Mouse (Mus musculus): Measurements from ENCODE around the gene Insyn1.

Insyn1 gene

DNA sequence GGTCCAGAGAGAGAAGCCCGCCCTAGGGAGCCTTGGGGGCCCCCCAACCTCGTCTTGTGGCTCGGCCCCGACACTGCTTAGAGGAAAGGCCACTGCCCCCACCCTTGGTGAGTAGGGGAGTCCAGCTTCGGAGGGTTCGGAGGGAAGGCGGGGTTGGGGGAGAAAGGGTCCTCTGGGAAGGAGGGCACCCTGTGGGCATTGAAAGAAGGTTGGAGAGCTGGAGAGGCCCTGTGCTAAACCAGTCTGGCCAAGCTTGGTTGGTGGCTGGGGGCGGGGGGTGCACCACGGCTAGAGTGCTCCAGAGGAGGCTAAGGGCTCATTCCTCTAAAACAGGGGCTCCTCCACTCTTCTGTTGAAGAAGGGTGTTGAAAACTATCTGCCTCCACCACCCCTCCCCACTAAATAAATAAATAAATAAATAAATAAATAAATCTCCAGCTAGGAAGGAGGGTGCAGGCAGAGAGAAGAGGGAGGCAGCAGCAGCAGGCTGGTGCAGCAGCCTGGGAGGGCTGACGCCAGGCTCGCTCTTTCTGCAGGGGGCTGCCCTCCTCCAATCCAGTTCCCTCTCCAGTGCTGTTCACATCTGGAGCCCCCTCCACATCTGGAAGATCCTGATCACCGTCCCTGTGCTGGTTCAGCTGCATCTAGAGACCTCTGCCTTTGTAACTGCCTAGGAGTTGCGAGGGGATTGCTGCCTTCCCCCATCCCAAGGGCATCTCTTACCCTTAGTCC, 896 bp downstream of the Insyn1 start:
- no peak for DNase-seq

DNA sequence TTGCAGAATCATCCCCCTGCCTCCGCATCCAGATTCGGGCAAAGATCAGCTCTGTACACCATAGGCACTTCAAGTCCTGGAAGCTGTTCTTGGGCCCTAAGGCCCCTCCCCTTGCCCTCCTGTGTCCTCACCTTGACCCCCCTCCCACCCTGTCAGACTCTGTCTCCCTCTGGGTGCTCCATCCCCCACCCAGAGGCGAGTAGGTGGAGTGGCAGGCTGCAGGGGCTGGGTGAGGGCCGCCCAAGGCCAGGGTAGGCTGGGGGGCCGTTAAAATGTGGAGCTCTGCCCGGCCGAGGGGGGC, 1.4 kb downstream of the Insyn1 start:
- no peak for DNase-seq

DNA sequence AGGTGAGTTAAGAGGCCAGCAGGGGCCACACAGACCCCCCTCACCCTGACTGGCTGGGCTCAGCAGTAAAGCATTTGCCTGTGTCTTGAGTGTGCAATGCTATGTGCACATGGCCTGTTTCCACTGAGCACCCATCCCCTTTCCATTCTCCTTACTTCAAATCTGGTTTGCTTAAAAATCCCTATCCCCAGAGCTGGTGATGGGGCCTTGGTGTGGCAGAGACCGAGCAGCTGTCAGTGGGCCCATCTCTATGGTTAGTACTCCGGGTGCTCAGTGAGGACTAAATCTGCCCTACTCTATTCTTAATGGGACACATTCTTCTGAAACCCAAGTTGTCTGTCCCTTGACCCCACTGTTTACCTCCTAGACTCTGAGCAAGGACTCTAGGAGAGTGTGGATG, 2.0 kb downstream of the Insyn1 start:
- no peak for DNase-seq

DNA sequence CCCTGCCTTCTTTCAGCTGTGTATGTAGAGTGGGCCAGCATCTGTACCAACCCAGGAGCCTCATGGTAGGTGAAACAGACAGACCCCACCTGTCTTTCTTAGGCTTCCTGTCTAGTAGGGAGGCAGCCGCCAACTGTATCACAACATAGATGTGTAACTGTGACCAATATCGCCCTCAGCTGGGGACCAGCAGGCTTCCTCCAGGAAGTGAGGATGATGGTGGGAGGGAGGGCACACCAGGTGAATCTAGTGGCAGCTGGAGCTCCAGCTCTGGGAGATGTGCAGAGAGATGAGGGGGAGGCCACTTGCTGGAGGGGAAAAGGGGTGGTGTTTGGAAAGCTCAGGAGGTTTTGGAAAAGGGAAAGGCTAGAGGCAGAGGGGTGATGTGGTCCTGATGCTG, 6.6 kb downstream of the Insyn1 start:
- no peak for DNase-seq

DNA sequence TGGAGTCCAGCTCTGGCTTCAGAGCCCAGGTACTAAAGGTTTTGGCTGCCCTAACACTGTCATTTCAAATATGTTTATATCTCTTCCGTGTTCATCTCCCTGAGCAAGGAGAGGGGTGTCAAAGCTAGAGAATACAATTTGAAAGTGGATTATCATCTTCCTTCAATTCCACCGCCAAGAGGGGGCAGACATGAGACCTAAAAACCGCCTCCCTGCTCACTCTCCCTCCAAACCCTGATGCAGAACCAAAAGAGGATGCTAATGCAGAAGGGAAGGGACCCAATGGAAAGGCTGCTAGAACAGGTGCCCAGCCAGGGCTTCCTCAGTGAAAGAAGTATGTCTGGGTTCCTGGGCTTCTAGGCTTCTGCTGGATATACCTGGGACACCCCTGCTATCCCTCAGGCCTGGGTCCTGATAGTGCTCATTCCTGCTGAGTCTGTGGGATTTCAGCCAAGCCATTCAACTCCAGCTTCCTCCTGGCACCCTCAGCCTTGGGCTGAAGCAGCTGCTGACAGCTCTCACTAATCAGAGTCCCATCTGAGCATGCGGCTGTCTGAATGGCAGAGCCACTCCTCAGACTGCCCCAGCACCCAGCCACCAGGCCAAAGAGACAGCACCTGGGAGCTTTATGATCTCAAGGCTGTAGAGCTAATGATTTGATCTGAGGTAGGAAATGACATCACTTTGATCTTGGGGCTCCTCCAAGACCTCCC, 8.2 kb downstream of the Insyn1 start:
- DNase-seq, result no peak

DNA sequence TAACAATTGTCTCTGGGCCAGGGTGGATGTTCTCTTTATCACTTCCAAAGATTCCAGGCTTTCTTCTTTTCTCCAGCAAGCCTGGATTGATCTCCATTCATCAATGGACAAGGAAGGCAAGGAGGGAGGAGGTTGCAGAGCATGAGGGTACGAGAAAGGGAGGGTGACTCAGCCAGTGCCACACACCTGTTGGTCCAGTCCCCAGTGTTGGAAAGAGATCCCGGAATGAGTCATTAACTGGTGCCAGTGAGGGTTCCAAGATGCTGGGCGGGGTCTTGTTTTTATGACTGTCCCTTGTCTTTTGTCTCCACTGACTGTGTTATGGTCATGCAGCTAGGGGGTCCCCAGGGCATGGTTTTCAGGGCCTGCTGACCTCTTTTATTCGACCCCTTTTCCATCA, 9.5 kb downstream of the Insyn1 start:
- DNase-seq, result no peak

DNA sequence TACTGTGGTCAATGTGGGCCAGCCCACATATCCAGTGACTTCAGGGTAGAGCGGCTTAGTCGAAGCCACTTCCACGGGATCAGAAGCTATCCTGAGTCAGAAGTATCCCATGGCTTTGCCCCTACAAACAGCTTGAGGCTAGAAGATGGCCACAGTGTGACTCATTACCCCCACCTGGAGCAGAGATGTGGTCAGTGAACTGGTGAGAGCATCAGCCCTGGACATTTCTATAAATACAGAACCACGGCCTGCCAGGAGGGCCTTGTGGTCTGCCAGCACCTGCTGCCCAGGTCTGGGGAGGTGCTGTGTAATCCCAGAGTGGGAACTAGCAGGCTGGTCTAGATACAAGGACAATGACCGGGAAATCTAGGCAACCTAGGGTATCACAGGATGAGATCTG, 12.5 kb downstream of the Insyn1 start:
- DNase-seq, result no peak

DNA sequence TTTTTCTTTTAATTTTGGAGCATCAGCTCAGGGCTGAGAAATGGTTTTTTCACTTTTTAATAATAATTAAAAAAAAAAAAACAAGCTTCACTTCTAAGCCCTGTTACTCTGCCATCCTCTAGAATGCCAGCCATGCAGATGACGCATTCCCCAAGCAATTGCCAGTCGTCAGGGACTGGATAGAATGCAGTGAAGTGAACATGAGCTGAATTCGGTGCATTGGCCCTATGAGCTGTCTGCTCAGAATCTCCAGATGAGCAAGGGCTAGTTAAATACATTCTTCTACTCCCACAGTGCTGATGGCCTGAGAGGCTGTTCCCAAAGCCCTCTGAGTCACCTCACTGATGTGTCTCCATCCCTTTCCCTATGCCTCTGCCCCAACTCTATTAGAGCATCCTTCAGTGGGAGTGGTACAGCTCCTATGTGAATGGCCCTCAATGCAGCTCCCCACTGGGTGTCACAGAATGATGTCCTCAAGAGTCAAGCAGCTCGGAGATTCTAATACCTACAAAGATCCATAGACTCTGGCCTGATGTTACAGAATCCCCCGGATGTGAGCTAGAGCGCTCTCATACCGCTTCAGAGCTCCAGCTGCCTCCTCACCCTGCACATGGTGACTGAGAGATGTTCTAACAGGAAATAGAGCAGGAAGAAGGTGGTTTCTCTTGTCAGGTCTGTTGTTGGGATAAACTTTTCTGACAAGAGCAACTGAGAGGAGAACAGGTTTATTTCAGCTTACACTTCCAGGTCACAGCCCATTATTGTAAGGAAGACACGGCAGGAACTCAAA, 19.0 kb downstream of the Insyn1 start:
- DNase-seq, result no peak

DNA sequence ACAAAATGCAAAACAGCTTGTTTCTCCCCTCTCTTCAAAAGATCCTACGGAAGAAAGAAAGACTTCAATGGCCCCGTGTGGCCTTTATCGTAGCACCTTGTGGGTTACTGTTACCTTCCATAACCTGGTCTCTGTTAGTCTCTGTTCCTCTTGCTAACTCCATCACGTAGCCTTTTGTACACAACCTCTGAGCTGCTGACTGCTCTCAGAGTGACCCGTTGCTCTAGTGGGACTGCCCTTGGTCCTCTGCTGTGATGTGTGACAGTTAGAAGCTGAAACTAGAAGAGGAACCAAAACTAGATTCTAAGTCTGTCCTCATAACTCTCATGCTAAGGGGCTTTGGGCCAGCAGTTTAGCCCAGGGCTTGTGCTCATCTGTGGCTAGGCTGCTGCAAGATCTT, 22.0 kb downstream of the Insyn1 start:
- no peak for DNase-seq

DNA sequence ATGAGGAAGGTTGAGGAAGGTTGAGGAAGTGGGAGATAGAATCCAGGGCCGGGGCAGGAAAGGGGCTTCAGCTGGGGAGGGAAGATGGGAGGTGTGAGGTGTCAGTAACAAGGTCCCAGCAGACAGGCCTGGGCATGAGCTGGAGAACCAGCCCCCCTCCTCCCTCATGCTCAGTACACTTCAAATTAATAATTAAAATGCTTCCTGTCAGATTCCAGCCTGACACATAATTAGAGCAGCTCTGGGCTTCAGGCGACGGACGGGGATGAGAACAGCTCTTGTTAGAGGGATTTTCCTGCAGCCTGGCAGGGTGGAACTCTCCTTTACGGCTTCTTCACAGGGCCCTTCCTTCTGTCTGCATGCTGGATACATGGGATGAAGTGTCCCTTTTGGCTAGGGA, 25.3 kb downstream of the Insyn1 start:
- no peak for DNase-seq

DNA sequence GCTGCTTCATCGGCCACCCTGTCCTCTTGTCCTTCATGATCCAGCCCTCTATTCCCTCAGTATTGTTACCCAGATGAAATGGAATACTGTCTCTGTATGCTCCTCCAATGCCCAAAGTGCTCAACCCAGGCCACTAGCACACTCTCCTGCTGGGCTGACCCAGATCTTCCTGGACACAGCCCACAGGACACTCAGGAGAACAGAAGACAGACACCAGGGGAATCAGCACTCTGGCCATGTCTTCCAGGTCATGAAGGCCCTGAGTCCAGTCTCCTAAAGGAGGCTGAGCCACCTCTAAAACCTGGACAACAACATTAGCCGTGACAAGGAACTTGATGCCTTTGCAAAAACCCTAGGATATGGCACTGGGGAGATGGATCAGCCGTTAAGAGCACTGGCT, 28.1 kb downstream of the Insyn1 start:
- no peak for DNase-seq

DNA sequence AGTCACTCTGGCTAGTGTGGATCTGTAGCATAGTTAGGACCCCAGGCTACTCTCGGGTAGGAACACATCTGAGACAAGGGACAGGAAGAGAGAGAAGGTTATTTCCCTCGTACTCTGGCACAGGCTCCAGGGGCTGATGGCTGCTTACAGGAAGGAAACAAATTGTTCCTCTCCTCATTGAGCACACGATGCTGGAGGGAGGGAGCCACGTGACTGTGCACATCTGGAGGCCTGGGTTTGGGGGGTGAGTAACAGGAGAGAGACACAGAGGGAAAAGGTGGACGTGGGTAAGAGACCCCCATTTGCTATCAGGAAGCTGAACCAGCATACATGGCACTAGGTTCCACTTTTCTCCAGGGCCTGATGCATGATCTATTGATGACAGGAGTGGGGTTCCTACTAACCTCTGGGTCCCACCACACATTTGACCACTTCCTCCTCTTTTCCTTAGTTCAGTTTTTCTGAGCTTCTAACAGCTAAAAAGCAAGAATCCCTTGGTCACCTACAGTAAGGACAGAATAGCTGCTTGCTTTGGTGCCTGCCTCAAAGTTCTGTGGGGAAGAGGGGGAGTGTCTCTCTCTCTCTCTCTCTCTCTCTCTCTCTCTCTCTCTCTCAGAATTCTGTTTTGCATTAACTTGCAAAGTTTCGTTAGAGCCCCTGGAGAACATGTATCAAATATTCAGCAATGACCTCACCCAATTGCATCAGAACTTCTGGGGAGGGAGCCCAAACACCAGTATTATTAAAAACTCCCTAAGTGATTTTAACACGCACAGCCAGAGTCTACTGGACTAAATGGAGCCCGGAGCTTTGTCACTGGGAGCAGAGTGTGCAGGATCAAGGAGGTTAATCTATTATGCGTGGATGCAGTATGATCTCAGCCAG, 29.7 kb downstream of the Insyn1 start:
- DNase-seq, result no peak

DNA sequence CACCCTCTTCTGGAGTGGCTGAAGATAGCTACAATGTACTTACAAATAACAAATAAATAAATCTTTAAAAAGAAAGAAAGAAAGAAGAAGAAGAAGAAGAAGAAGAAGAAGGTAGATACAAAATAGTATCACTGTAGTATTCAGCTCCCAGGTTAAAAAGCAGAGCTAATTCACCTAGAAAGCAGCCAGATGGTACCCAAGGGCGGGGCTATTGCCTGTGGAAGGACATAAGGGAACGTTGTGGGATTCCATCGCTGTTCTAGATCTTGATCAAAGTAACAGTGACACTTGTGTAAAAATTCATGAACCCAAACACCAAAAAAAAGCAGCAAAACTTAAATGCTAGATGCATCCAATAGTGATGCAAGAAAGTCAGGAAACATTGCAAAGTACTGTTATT, 31.6 kb downstream of the Insyn1 start:
- no peak for DNase-seq

DNA sequence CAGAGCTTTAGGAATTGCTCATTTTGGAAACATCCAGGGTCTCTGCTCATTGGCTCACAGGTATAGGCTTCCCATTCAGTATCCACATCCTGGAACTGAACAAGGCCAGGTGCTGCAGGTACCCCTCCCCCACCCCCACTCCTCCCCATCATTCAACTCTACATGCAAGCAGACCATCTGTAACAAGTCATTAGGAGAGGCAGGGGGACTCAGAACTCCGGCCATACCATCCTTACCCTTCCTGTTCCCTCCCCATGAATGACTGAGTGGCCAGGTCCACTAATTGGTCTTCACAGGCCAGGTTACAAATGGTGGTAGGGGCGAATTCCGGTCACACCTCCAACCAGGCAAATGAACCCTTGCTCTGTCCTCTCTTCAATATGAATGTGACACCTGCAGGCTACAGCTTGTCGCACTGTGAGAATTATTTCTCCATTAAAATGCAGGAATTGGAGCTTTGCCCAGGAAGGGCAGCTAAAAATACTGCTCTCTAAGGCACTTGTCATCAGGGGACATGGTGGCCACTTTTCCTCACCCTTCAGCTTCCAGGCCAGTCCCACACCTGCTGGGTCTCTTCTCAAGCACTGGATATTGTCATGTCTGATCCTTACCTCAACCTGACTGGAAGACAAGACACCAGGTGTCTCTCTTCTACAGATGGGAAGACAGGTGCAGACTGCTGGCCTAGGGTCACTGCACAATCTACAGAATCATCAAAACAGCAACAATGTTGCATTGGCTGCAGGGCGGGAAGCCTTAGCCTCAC, 32.6 kb downstream of the Insyn1 start:
- DNase-seq, result no peak

DNA sequence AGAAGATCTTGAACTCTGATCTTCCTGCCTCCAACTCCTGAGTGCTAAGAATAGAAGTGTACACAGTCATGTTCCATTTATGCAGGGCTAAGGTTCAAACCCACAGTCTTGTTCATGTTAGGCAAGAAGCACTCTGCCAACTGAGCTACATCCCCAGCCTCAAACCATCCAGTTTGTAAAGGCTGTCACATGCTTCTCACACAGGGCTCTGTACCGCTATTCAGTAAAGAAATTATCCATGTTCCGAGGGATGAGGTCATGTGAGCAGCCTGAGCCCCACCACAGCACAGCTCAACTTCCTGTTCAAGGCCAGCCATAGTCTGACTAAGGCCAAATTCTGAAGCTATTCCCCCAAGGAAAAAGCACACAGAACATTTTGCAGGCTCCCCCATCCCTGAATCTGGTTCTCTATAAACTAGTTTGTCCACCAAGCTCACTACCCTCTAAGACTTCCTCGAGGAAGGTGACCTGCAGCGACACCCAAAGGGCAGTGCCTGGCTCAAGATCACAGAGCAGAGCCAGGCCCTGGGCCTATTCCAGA, 33.5 kb downstream of the Insyn1 start:
- no peak for DNase-seq

DNA sequence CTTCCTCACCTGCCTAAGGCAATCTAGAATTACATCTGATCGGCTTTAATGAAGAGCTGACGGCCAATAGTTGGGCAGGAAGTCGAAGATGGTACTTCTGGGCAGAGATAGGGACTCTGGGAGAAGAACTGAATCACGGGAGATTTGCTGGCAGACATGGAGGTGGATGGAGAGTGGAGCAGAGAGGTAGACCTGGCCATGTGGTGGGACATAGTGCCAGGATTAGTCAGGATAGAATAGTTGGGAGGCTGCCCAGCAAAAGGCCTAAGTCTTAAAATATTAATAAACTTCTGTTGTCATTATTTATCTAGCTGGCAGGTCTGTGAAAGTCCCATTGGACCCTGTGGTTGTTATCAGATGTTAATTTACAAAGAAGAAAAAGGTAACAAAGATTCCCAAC, 36.7 kb downstream of the Insyn1 start:
- no peak for DNase-seq

DNA sequence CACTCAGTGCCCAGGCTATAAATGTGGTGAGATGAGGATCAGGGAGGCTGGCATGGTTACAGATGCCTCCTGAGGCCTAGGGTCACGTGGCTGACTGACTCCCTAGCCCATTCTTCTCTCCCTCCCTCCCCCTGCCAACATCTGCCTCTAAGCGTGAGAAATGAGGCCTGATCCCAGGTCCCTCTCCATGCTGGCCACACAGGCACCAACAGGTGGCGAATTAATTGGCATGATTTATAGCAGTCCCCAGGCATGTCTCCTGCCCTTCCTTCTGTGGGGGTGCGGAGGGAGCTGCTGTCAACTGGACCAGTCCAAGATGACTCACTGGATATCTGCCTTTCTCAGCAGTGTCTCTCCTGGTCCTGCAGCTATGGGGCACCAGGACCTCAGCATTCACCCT, 39.4 kb downstream of the Insyn1 start:
- DNase-seq, result no peak

DNA sequence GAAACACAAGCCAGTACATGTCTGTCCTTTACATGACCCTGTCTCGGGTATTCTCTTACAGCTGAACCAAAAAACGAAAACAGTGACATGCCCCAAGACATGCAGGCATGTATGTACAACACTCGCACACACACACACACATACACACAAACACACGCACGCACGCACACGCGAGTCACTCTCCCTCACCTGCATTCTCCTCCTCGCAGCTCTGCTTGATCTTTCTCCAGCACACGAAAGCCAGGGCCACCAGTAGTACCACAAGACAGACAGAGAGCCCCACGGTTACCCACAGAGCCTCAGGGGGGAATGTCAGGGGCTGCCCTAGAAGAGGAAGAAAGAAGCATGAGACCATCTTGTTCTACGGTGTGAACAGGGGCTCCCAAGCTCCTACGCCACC, 42.0 kb downstream of the Insyn1 start:
- DNase-seq, result no peak

DNA sequence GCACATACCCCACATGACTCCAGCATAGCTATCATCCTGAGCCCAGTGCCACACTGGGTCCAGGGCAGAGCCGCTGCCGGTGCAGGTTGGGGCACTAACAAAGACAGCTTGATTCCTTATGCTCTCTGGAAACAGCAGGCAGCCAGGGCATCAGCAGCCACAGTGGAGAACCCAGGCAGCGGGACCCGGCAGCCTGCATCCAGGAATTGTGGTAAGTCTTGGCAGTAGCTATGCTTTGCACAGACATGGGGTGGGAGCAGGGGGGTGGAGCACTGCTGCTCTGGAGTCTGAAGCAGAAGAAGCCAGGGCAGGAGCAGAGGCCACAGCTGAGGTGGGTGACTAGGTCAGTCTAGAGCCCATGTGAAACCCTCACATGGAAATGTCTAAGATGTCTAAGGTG, 43.8 kb downstream of the Insyn1 start:
- no peak for DNase-seq

DNA sequence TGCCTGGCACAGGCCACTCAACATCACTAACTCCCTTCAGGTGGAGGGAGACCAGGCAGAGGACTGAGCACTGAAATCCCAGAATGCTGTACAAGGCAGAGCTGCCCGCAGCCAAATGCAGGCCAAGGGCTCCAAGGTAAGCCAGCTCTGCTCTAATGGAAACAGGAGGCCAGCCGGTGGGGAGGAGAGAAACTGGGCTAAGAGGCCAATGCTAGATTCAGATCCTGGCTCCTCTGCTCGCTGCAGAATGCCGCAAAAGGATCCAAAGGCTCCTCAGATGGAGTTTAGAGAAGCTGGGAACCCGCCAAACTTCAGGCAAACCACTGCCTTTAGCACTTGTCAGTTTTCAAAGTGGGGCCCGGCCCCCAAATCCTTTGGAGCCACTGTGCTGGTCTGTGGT, 44.9 kb downstream of the Insyn1 start:
- no peak for DNase-seq

DNA sequence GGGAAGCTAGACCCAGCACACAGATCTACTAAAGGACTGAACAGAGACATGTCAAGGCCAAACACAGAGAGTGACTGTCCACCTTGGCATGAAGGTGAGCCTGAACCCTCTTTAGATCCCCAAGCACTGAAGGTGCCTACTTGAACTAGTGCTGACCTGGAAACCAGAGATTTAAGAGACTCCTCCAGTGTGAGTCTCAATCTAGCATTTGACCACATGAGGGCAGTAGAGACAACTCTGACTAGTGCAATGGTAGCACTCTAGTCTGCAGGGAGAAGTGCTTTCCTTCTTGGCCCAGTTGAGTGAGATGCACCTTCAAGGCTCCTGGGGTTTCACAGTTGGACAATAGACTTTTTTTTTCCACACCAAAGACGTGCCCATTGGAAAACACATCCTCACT, 46.4 kb downstream of the Insyn1 start:
- DNase-seq, result no peak

DNA sequence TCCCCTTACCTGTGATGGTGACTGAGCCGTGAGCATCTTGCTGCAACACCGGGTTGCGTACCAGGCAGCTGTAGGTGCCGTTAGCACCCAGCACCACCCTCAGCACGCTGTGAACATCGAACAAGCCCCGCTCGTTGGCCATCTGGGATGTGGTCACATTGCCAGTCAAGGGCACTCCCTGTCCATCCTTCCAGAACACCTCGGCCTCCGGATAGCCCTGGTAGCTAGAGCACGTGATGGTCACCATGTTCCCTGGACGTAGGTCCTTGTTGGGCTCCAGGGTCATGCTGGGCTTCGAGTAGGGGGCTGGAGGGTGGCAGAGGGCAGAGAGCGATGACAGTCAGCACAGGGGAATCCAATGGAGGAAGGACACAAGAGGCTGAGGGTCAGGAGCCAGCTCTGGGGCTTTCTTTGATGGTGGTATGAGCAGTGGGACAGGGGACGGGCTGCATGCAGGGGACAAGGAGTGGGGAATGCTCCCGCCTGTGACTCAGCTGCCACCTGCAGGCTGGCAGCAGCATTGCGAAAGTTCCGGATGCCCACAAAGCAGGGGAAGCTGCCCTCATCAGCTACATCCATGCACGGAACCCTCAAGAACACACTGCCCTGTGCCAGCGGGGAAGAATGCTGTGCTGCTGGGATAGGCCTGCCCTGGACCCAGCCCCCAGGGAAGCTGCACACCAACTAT, 47.2 kb downstream of the Insyn1 start:
- DNase-seq, result no peak

All from layer of hippocampus, adult 9-11 months (tissue).